Mouse (Mus musculus) MEL (cell line): ENCODE measurements around the gene Dse. TPM values are rescaled to one million over a fixed set of nuclear protein-coding genes. Genes with fewer than 3 reads are reported as not detected.

Source experiments
- DNase-seq: peaks from one replicate; pipeline ENCODE4 v3.0.0; 2011; ENCODE audit warnings: low read depth, low spot score
- H3K27ac ChIP-seq: 2 replicates; pipeline ENCODE4 v1.5.1; 2012; ENCODE audit warnings: low read depth, mild to moderate bottlenecking, control low read depth, low read length, moderate library complexity; ENCODE audit not compliant: control insufficient read depth
- H3K27me3 ChIP-seq, 2 experiments: fragments of 150-350 bp in 1 of 2; sonication (generic) in 1 of 2; 2 replicates each; pipeline ENCODE4 v1.6.1; 2012; ENCODE audit warnings: low read length in 2 of 2, mild to moderate bottlenecking in 2 of 2, improper control_type of control experiment in 1 of 2, moderate library complexity in 1 of 2; ENCODE audit not compliant: insufficient read depth in 2 of 2, control insufficient read depth in 1 of 2
- H3K36me3 ChIP-seq, 2 experiments: 2 replicates each; pipeline ENCODE4 v1.6.1; 2012 to 2014; ENCODE audit warnings: low read length in 2 of 2, improper control_type of control experiment in 1 of 2, inconsistent platforms in 1 of 2, mild to moderate bottlenecking in 1 of 2; ENCODE audit not compliant: insufficient read depth in 2 of 2, control insufficient read depth in 1 of 2
- H3K4me1 ChIP-seq, 2 experiments: fragments of 150-350 bp in 1 of 2; sonication (generic) in 1 of 2; 2 replicates each; pipeline ENCODE4 v1.6.1; 2012; ENCODE audit warnings: low read length in 2 of 2, improper control_type of control experiment in 1 of 2, mild to moderate bottlenecking in 1 of 2; ENCODE audit not compliant: insufficient read depth in 2 of 2, control insufficient read depth in 1 of 2
- H3K4me3 ChIP-seq, 2 experiments: fragments of 150-350 bp in 1 of 2; sonication (generic) in 1 of 2; 2 replicates each; pipeline ENCODE4 v1.5.1; 2012; ENCODE audit warnings: low read depth in 2 of 2, low read length in 2 of 2, mild to moderate bottlenecking in 2 of 2, moderate library complexity in 2 of 2, control low read depth in 1 of 2, improper control_type of control experiment in 1 of 2; ENCODE audit not compliant: control insufficient read depth in 1 of 2, insufficient read depth in 1 of 2
- H3K79me2 ChIP-seq: 2 replicates; pipeline ENCODE4 v1.6.1; 2012; ENCODE audit warnings: mild to moderate bottlenecking, low read length, moderate library complexity; ENCODE audit not compliant: control insufficient read depth, poor library complexity, insufficient read depth
- H3K9ac ChIP-seq: 2 replicates; pipeline ENCODE4 v1.6.1; 2012; ENCODE audit warnings: low read depth, mild to moderate bottlenecking, control low read depth, low read length, moderate library complexity; ENCODE audit not compliant: control insufficient read depth, poor library complexity, severe bottlenecking
- H3K9me3 ChIP-seq: fragments of 150-350 bp; sonication (generic); replicated peaks from 2 replicates; pipeline ENCODE4 v1.6.1; 2012; ENCODE audit warnings: mild to moderate bottlenecking, low read length, improper control_type of control experiment, moderate library complexity; ENCODE audit not compliant: insufficient read depth
- BHLHE40 ChIP-seq: IDR thresholded peaks from 2 replicates; pipeline ENCODE4 v1.6.1; 2012; ENCODE audit warnings: low read depth, mild to moderate bottlenecking, inconsistent platforms, low read length, improper control_type of control experiment, borderline replicate concordance
- CHD1 ChIP-seq: IDR thresholded peaks from 2 replicates; pipeline ENCODE4 v1.6.1; 2012; ENCODE audit warnings: low read depth, mild to moderate bottlenecking, inconsistent platforms, low read length, improper control_type of control experiment
- CTCF ChIP-seq, 3 experiments: IDR thresholded peaks in 2 of 3; conservative IDR thresholded peaks in 1 of 3; 2 replicates each; pipeline ENCODE4 v1.5.1; 2011 to 2012; ENCODE audit warnings: low read length in 3 of 3, low read depth in 2 of 3, mild to moderate bottlenecking in 2 of 3, improper control_type of control experiment in 1 of 3, inconsistent platforms in 1 of 3, mixed read lengths in 1 of 3, moderate library complexity in 1 of 3; ENCODE audit not compliant: control insufficient read depth in 1 of 3, insufficient read depth in 1 of 3, poor library complexity in 1 of 3, severe bottlenecking in 1 of 3
- E2F4 ChIP-seq: IDR thresholded peaks from 2 replicates; pipeline ENCODE4 v1.6.1; 2011; ENCODE audit warnings: low read depth, low read length, improper control_type of control experiment, borderline replicate concordance
- ELF1 ChIP-seq: IDR thresholded peaks from 2 replicates; pipeline ENCODE4 v1.6.1; 2014; ENCODE audit warnings: low read depth, mild to moderate bottlenecking, inconsistent platforms, low read length, improper control_type of control experiment, moderate library complexity
- ETS1 ChIP-seq: IDR thresholded peaks from 2 replicates; pipeline ENCODE4 v1.6.1; 2012; ENCODE audit warnings: low read depth, mild to moderate bottlenecking, inconsistent platforms, low read length, improper control_type of control experiment, moderate library complexity
- GABPA ChIP-seq: IDR thresholded peaks from 2 replicates; pipeline ENCODE4 v1.6.1; 2012; ENCODE audit warnings: low read depth, mild to moderate bottlenecking, inconsistent platforms, low read length, improper control_type of control experiment, moderate library complexity
- GATA1 ChIP-seq: IDR thresholded peaks from 2 replicates; pipeline ENCODE4 v1.6.1; 2011; ENCODE audit warnings: low read depth, low read length, improper control_type of control experiment
- HCFC1 ChIP-seq: IDR thresholded peaks from 2 replicates; pipeline ENCODE4 v1.6.1; 2012; ENCODE audit warnings: low read depth, mild to moderate bottlenecking, inconsistent platforms, low read length, improper control_type of control experiment, moderate library complexity
- JUND ChIP-seq: IDR thresholded peaks from 2 replicates; pipeline ENCODE4 v1.6.1; 2011; ENCODE audit warnings: low read depth, mild to moderate bottlenecking, improper control_type of control experiment, low read length
- KAT2A ChIP-seq: conservative IDR thresholded peaks from 2 replicates; pipeline ENCODE4 v1.6.1; 2012; ENCODE audit warnings: low read depth, low read length, improper control_type of control experiment, inconsistent platforms
- MAX ChIP-seq: IDR thresholded peaks from 2 replicates; pipeline ENCODE4 v1.6.1; 2011; ENCODE audit warnings: low read length, improper control_type of control experiment
- MXI1 ChIP-seq: IDR thresholded peaks from 2 replicates; pipeline ENCODE4 v1.6.1; 2011; ENCODE audit warnings: mild to moderate bottlenecking, low read depth, low read length, improper control_type of control experiment
- MYB ChIP-seq: IDR thresholded peaks from 2 replicates; pipeline ENCODE4 v1.6.1; 2011; ENCODE audit warnings: mild to moderate bottlenecking, low read depth, low read length, improper control_type of control experiment
- MYC ChIP-seq: IDR thresholded peaks from 2 replicates; pipeline ENCODE4 v1.6.1; 2011; ENCODE audit warnings: low read depth, mild to moderate bottlenecking, low read length, improper control_type of control experiment, moderate library complexity
- NELFE ChIP-seq: IDR thresholded peaks from 2 replicates; pipeline ENCODE4 v1.6.1; 2011; ENCODE audit warnings: low read depth, low read length, improper control_type of control experiment
- NRF1 ChIP-seq: IDR thresholded peaks from 2 replicates; pipeline ENCODE4 v1.6.1; 2014; ENCODE audit warnings: low read depth, mild to moderate bottlenecking, inconsistent platforms, low read length, improper control_type of control experiment, moderate library complexity; ENCODE audit not compliant: poor library complexity, insufficient read depth, severe bottlenecking
- POLR2AphosphoS5 ChIP-seq: IDR thresholded peaks from 2 replicates; pipeline ENCODE4 v1.6.1; 2012; ENCODE audit warnings: low read depth, borderline replicate concordance, mild to moderate bottlenecking, inconsistent platforms, low read length, moderate library complexity, mixed read lengths
- RAD21 ChIP-seq: IDR thresholded peaks from 2 replicates; pipeline ENCODE4 v1.6.1; 2011; ENCODE audit warnings: mild to moderate bottlenecking, low read depth, low read length, improper control_type of control experiment
- SIN3A ChIP-seq: IDR thresholded peaks from 2 replicates; pipeline ENCODE4 v1.6.1; 2012; ENCODE audit warnings: low read length, improper control_type of control experiment, inconsistent platforms
- SMC3 ChIP-seq: IDR thresholded peaks from 2 replicates; pipeline ENCODE4 v1.6.1; 2011; ENCODE audit warnings: low read depth, low read length, improper control_type of control experiment
- TAL1 ChIP-seq: IDR thresholded peaks from 2 replicates; pipeline ENCODE4 v1.6.1; 2012; ENCODE audit warnings: mild to moderate bottlenecking, inconsistent platforms, low read length, moderate library complexity, mixed read lengths
- TBP ChIP-seq: IDR thresholded peaks from 2 replicates; pipeline ENCODE4 v1.8.0; 2011; ENCODE audit warnings: low read depth, low read length, improper control_type of control experiment
- TCF12 ChIP-seq: IDR thresholded peaks from 2 replicates; pipeline ENCODE4 v1.6.1; 2014; ENCODE audit warnings: low read depth, mild to moderate bottlenecking, inconsistent platforms, low read length, improper control_type of control experiment, moderate library complexity
- UBTF ChIP-seq: IDR thresholded peaks from 2 replicates; pipeline ENCODE4 v1.6.1; 2012; ENCODE audit warnings: low read depth, mild to moderate bottlenecking, inconsistent platforms, low read length, improper control_type of control experiment, moderate library complexity, borderline replicate concordance; ENCODE audit not compliant: insufficient read depth
- USF2 ChIP-seq, 2 experiments: IDR thresholded peaks; 2 replicates each; pipeline ENCODE4 v1.6.1; 2011 to 2012; ENCODE audit warnings: improper control_type of control experiment in 2 of 2, low read length in 2 of 2, borderline replicate concordance in 1 of 2, inconsistent platforms in 1 of 2, low read depth in 1 of 2, mild to moderate bottlenecking in 1 of 2; ENCODE audit not compliant: insufficient read depth in 1 of 2
- ZMIZ1 ChIP-seq: IDR thresholded peaks from 2 replicates; pipeline ENCODE4 v1.6.1; 2012; ENCODE audit warnings: low read depth, mild to moderate bottlenecking, inconsistent platforms, low read length, improper control_type of control experiment, moderate library complexity
- polyA plus RNA-seq, 2 experiments: library from polyadenylated mRNA; stranded (reverse) in 1 of 2; unstranded in 1 of 2; fragments of >175 nt in 1 of 2; fragments of >200 nt in 1 of 2; gene quantifications; 2 replicates each; pipeline versions ENCODE4 v1.2.1 to v1.2.4; 2012; ENCODE audit warnings: low replicate concordance in 2 of 2, low read depth in 1 of 2; ENCODE audit not compliant: insufficient read length in 2 of 2, insufficient read depth in 1 of 2, missing spikeins in 1 of 2
- total RNA-seq: library from RNA; depleted of rRNA; stranded (reverse); fragments of 300-350 nt; gene quantifications from 2 replicates; pipeline ENCODE4 v1.2.3, GENCODE M21; 2012

Gene Dse
- total and polyA plus RNA-seq, 3 experiments: not detected

- Histone ChIP-seq H3K9ac (no peak overlapping the region), H3K27ac (no peak overlapping the region)
- no peak for TF ChIP-seq SIN3A
- TF ChIP-seq BHLHE40: no peak
- no peak for TF ChIP-seq ETS1
- no peak for TF ChIP-seq KAT2A
- no peak for TF ChIP-seq SMC3
- no peak for TF ChIP-seq TCF12
- TF ChIP-seq USF2 (IDR thresholded peaks at IDR 0.05; ENCODE audit: borderline replicate concordance in 1 of 2, insufficient read depth in 1 of 2, low read depth in 1 of 2, low read length in 2 of 2): no peak
- no peak for TF ChIP-seq TAL1
- no peak for TF ChIP-seq ELF1
- TF ChIP-seq MXI1: no peak
- no peak for TF ChIP-seq GATA1
- no peak for TF ChIP-seq ZMIZ1
- TF ChIP-seq RAD21: no peak
- no peak for TF ChIP-seq UBTF
- TF ChIP-seq MAX: no peak
- TF ChIP-seq MYC: no peak
- no peak for TF ChIP-seq JUND
- TF ChIP-seq, all 39 proteins: peak for 0
- H3K9me3 ChIP-seq: no peaks in the 10 kb centered on the region
- H3K27me3 ChIP-seq: no peaks in the 10 kb centered on the region
- no peak overlapping the region for H3K4me3 ChIP-seq
- no peaks in the 10 kb centered on the region for H3K36me3 ChIP-seq
- no peak for DNase-seq
- no peaks in the 10 kb centered on the region for H3K4me1 ChIP-seq
- no peaks in the 10 kb centered on the region for H3K79me2 ChIP-seq
Observed at GRCm38 (mm10) chr10:34205825-34206224, 1.7 kb downstream of the Dse start.

GRCm38 (mm10) chr10:34200689-34201088 is 6.8 kb downstream of the Dse start:
- Histone ChIP-seq H3K36me3 (no peaks in the 10 kb centered on the region), H3K4me3 (no peak overlapping the region), H3K27ac (no peak overlapping the region), H3K9me3 (no peaks in the 10 kb centered on the region), H3K9ac (no peak overlapping the region), H3K79me2 (no peaks in the 10 kb centered on the region), H3K4me1 (no peaks in the 10 kb centered on the region), H3K27me3 (no peaks in the 10 kb centered on the region; a peak in 1 of 4 replicates)
- no peak for TF ChIP-seq TAL1
- TF ChIP-seq MYB: no peak
- no peak for TF ChIP-seq CHD1
- no peak for TF ChIP-seq NRF1
- TF ChIP-seq NELFE: no peak
- no peak for TF ChIP-seq E2F4
- TF ChIP-seq HCFC1: no peak
- no peak for TF ChIP-seq CTCF (IDR thresholded peaks at IDR 0.05 in 2 of 3, conservative IDR thresholded peaks at IDR 0.05 in 1 of 3; ENCODE audit: control insufficient read depth in 1 of 3, insufficient read depth in 1 of 3, low read depth in 2 of 3, low read length in 3 of 3, poor library complexity in 1 of 3, severe bottlenecking in 1 of 3)
- no peak for TF ChIP-seq TBP
- TF ChIP-seq GABPA: no peak
- no peak for TF ChIP-seq RAD21
- no peak for TF ChIP-seq POLR2AphosphoS5
- no peak for DNase-seq
